Mouse (Mus musculus) E14TG2a.4 (cell line): ENCODE results near the gene Foxp4.

ENCODE experiments used
- H3K27me3 ChIP-seq: 2 replicates; pipeline ENCODE4 v1.6.1; 2014; ENCODE audit warnings: low read length, control low read depth; ENCODE audit not compliant: insufficient read depth
- H3K36me3 ChIP-seq: 2 replicates; pipeline ENCODE4 v1.6.1; 2014; ENCODE audit warnings: low read length, control low read depth; ENCODE audit not compliant: insufficient read depth
- H3K4me1 ChIP-seq: replicated peaks from 2 replicates; pipeline ENCODE4 v1.6.1; 2014; ENCODE audit warnings: low read depth, low read length, control low read depth
- H3K4me3 ChIP-seq: replicated peaks from 2 replicates; pipeline ENCODE4 v1.5.1; 2014; ENCODE audit warnings: mild to moderate bottlenecking, low read length
- H3K9me3 ChIP-seq: 2 replicates; pipeline ENCODE4 v1.6.1; 2014; ENCODE audit warnings: low read length, control low read depth
- CTCF ChIP-seq: conservative IDR thresholded peaks from 2 replicates; pipeline ENCODE4 v1.5.1; 2014; ENCODE audit warnings: low read length
- NANOG ChIP-seq: IDR thresholded peaks from 2 replicates; pipeline ENCODE4 v1.6.1; 2014; ENCODE audit warnings: borderline replicate concordance, low read length, mixed read lengths
- POU5F1 ChIP-seq: IDR thresholded peaks from 2 replicates; pipeline ENCODE4 v1.6.1; 2014; ENCODE audit warnings: low read length, borderline replicate concordance

Gene Foxp4

DNA sequence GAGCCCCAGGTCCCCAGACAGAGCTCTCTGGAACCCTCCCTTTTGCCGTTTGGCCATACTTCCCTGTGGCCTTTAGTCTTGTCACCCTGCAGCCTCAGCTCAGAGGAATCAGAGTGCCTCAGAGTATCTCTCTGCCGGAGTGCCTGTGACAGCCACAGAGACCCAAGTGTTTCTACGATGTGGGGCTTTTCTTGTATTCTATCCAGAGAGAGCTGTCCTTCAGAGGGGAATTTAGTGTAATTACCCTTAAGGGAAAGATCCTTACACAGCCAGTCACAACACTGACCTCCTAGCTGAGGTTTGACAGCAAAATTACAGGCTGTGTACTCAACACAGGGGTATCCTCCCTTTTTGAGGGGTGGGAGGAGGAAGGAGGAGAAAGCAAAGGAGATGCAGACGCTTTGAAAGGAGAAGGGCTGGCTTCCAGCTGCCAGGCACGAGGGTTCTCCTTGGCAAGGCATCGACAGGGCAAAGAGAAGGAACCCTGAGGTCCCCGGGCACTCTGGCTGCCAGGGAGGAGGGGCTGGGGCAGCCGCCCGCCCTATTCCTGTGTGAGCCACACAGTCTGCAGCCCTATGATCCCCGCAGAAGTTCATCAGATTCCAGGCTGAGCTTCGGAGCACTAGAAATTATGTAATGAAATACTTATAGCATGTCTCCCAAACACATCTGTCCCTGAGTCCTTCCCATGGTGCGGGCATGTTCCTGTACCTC is 28.1 kb upstream of the Foxp4 start:
- peaks cover 73% of the 10 kb centered on the region for H3K4me1 ChIP-seq
- no peaks in the 10 kb centered on the region for H3K9me3 ChIP-seq
- peak overlapping the region; percentile 39 for H3K4me3 ChIP-seq

DNA sequence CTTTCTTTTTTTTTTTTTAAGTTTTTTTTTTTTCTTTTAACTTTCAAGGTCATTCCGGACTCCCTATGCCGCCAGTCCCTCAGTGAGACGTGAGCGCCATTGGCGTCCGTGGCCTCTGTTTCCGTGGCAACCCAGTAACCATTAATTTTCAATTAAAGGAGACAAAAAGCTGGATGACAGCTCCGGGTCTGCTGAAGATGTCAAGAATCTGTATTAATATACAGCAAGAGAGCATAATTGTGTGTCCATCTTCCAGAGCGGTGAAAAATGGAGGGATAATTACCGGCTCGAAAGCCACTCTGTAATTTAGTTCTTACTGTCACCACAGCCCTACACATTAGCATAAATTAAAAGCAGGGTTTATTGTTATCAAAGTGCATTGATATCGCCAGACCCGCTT is 27.0 kb upstream of the Foxp4 start:
- TF ChIP-seq POU5F1 (no peak), CTCF (no peak), NANOG (no peak)
- no peaks in the 10 kb centered on the region for H3K9me3 ChIP-seq
- H3K4me1 ChIP-seq = peaks cover 73% of the 10 kb centered on the region
- H3K36me3 ChIP-seq = no peaks in the 10 kb centered on the region
- 0 out of 2 replicates have a peak overlapping the region, but pooled peaks have one; percentile 39 for H3K4me3 ChIP-seq
- H3K27me3 ChIP-seq = peaks cover 21% of the 10 kb centered on the region; the same call in 1 of the 2 replicates

More for the DNA sequence above, 28.1 kb upstream of the Foxp4 start:
- Histone ChIP-seq H3K36me3 (no peaks in the 10 kb centered on the region), H3K27me3 (peaks cover 21% of the 10 kb centered on the region; the same call in 1 of the 2 replicates)
- TF ChIP-seq NANOG (no peak), POU5F1 (no peak), CTCF (no peak)

DNA sequence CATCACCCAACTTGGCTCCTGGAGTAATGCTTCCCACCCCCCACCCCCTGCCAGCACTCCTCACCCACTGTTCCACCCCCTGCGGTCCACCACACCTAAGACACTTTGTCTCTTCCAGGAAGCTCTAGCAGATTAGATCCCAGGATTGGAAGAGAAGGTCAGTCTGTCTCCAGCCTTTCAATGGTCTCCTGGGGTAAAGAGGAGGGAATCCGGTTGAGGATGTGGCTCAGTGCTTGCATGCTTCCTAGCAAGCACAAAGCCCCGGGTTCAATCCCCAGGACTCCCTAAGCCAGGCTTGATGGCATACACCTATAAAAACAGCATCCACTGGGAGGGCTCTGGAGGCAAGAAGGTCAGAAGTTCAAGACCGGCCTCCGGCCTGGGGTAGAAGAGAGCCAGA is 26.4 kb upstream of the Foxp4 start:
- TF ChIP-seq NANOG (no peak), POU5F1 (no peak), CTCF (no peak)
- no peaks in the 10 kb centered on the region for H3K9me3 ChIP-seq
- H3K4me1 ChIP-seq = peaks cover 73% of the 10 kb centered on the region
- H3K36me3 ChIP-seq = no peaks in the 10 kb centered on the region
- H3K27me3 ChIP-seq = peaks cover 21% of the 10 kb centered on the region; the same call in 1 of the 2 replicates
- no peak overlapping the region for H3K4me3 ChIP-seq

DNA sequence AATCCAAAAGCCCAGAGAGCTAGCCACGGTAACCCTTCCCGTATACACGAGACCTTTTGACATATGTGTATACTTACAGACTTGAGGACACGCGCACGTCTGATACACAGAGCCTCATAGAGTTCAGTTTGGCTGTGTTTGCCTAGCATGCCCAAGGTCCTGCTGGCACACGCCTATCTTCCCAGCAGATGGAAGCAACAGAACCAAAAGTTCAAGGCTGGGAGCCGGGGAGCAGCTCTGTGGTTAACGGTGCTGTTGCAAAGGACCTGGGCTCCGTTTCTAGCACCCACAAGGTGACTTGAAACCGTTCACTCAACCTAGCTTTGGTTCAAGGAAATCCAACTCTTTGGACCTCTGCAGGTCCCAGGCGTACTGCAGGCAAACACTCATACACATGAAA is 25.0 kb upstream of the Foxp4 start:
- peaks cover 21% of the 10 kb centered on the region; the same call in 1 of the 2 replicates for H3K27me3 ChIP-seq
- TF ChIP-seq NANOG (no peak), CTCF (no peak), POU5F1 (no peak)

DNA sequence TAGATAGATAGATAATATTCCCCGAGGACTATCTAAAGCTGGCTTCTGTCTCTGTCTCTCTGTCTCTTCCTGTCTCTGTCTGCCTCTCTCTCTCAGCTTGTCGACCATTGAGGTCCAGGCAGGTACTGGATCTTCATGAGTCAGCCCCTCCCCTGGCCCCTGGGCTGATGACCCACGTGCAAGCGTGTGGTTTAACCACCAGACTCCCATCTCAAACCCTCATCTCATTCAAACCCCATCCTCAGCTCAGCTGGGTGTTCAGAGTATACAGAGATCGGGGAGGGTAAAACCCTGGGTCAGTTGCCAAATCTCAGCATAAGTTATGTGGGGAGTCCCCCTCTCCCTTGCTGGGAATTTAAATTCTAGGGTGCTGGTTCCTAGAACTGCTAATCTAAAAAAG is 24.3 kb upstream of the Foxp4 start:
- Histone ChIP-seq H3K9me3 (no peaks in the 10 kb centered on the region), H3K27me3 (peaks cover 25% of the 10 kb centered on the region; the same call in 1 of the 2 replicates), H3K4me1 (peaks cover 66% of the 10 kb centered on the region), H3K4me3 (no peak overlapping the region), H3K36me3 (no peaks in the 10 kb centered on the region)
- TF ChIP-seq NANOG (no peak), CTCF (no peak), POU5F1 (no peak)

More for the DNA sequence above, 25.0 kb upstream of the Foxp4 start:
- H3K36me3 ChIP-seq = no peaks in the 10 kb centered on the region
- no peaks in the 10 kb centered on the region for H3K9me3 ChIP-seq
- H3K4me1 ChIP-seq = peaks cover 67% of the 10 kb centered on the region
- no peak overlapping the region for H3K4me3 ChIP-seq

DNA sequence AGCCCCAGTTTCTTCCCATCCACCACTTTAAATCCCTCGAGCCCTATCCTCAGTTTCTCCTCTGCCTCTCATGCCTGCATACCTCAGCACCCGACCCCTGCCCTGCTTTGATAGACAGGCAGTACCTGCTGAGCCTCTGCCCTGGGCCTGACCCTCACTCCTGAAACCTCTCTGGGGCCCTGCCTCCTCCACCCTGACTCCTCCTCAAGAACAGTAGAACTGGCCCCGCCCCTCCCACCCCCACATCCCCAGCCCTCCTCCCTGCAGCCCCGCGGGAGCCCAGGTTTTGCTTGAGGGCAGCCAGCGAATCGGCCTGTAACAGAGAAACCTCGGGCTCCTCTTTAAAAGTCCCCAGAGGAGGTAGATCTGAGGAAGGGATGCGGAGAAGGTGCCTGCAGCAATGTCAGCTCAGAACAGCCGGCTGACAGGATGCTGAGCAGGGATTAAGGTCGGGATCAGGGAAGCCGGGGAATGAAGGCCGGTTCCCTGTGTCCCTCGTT is 22.5 kb upstream of the Foxp4 start:
- Histone ChIP-seq H3K4me3 (peak overlapping the region; percentile 60), H3K27me3 (peaks cover 19% of the 10 kb centered on the region; the same call in 1 of the 2 replicates), H3K36me3 (no peaks in the 10 kb centered on the region), H3K9me3 (no peaks in the 10 kb centered on the region), H3K4me1 (peaks cover 53% of the 10 kb centered on the region)
- TF ChIP-seq CTCF = no peak
- TF ChIP-seq POU5F1 = no peak
- no peak for TF ChIP-seq NANOG

DNA sequence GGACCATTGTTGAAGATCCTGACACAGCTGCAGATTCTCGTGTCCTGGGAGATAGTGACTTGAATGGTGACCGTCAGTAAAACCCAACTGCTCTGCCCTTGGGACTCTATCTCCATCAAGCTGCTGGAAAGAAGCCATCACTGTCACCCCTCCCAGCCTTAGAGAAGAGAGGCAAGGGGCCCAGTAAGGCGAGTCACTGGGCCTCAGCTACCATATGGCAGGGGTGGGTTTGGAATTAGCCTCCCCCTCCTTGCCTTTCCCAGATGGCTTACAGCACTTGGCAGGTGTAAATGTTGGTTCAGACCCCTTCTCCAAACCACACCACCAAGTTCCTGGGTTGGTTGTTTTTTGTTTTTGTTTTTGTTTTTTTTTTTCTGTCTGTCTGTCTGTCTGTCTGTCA is 21.7 kb upstream of the Foxp4 start:
- peaks cover 16% of the 10 kb centered on the region; the same call in 1 of the 2 replicates for H3K27me3 ChIP-seq
- H3K9me3 ChIP-seq = no peaks in the 10 kb centered on the region
- H3K4me3 ChIP-seq = no peak overlapping the region
- no peaks in the 10 kb centered on the region for H3K36me3 ChIP-seq
- H3K4me1 ChIP-seq = peaks cover 45% of the 10 kb centered on the region
- TF ChIP-seq CTCF = no peak
- no peak for TF ChIP-seq POU5F1
- TF ChIP-seq NANOG = no peak

DNA sequence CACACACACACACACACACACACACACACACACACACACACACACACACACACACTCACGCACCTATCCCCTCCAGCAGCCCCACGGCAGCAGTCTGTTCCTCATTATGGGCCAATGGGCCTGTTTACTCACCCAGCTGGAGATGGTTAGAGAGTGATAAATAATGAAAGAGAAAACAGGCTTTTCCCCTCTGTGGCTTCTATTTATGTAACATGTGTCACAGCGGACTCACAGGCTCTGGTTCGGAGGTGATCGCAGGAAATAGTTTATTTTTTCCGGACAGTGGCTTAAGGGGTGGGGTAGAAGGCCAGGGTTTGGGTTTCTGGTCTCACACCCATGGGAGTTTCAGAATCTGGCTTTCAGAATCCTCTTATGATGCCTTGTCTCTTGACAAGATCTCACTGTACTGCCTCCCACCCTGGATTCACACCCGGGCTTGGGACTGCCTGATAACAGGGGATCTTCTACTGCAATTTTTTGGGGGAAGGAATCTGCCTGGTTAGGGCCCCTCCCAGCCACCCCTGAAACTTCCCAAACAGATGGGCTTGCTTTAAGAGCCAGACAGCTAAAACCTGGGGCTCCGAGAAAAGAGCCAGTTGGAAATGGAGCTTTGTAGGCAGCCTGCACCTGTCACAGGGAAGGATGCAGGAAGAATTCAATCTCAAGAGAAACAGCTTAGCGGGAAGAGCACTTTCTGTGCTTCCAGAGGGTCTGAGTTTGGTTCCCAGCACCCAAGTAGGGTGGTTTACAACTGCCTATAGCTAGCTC is 18.8 kb upstream of the Foxp4 start:
- Histone ChIP-seq H3K27me3 (peaks cover 8% of the 10 kb centered on the region; the same call in 1 of the 2 replicates), H3K4me3 (no peak overlapping the region), H3K36me3 (no peaks in the 10 kb centered on the region), H3K9me3 (no peaks in the 10 kb centered on the region), H3K4me1 (peaks cover 42% of the 10 kb centered on the region)
- no peak for TF ChIP-seq POU5F1
- TF ChIP-seq NANOG = no peak
- TF ChIP-seq CTCF = no peak
